9 mouse cellular contexts compared by ENCODE assay signal in genomic region chr11:100318529-100319451, GRCm38 (mm10). TPM values are rescaled to one million over a fixed set of nuclear protein-coding genes. Genes with fewer than 3 reads are reported as not detected.
DNase-seq lines count a peak whose midpoint lies in the region; ATAC-seq and TF ChIP-seq lines count a peak whose summit lies in the region.
"Had no signal": no experiment of that assay in that cellular context is flagged by ENCODE, and none has a peak within 500 bp of the region (broad histone marks: within the 10 kb centered on the region; RNA-seq: fewer than 3 reads in every experiment).

No protein-coding gene starts in this region.

- peaks cover 15% of the 10 kb centered on the region for H3K4me1 ChIP-seq in heart, embryonic 15.5 days (replicated peaks)
- H3K4me1 ChIP-seq in forebrain, embryonic 14.5 days (ENCODE audit: control insufficient read depth, insufficient read depth, low read length) = 0 out of 2 replicates have a peak, but pooled peaks cover 2% of the 10 kb centered on the region
- peaks cover 13 to 27% of the 10 kb centered on the region in 2 experiments for H3K4me1 ChIP-seq in liver, embryonic 14.5 days (replicated peaks; ENCODE audit: control insufficient read depth in 2 of 2, insufficient read depth in 2 of 2, low read length in 1 of 2)

- H3K4me3 ChIP-seq in heart, embryonic 15.5 days = peak overlapping the region; percentile 89
- peak overlapping the region; percentile 24 for H3K4me3 ChIP-seq in forebrain, embryonic 14.5 days (ENCODE audit: low read depth, low read length)
- peak overlapping the region; percentile 40 to 69; a peak in 3 of 4 replicates for H3K4me3 ChIP-seq in liver, embryonic 14.5 days (ENCODE audit: insufficient read depth in 1 of 2, low read depth in 2 of 2, low read length in 2 of 2)

- peak overlapping the region; percentile 40; the same call in 1 of the 2 replicates for H3K27ac ChIP-seq in heart, embryonic 15.5 days
- H3K27ac ChIP-seq in forebrain, embryonic 14.5 days (ENCODE audit: low read depth, low read length) = peak overlapping the region; percentile 49; the same call in 1 of the 2 replicates
- peak overlapping the region; percentile 89 for H3K27ac ChIP-seq in liver, embryonic 14.5 days

- intact Hi-C loops in heart, postnatal 25 days (cut with DNase I) = no loop called here

- peak overlapping the region; percentile 59 for H3K4me2 ChIP-seq in heart, embryonic 15.5 days
- peak overlapping the region; percentile 53 for H3K4me2 ChIP-seq in forebrain, embryonic 14.5 days (ENCODE audit: low read length)
- H3K4me2 ChIP-seq in liver, embryonic 14.5 days (ENCODE audit: low read depth) = peak overlapping the region; percentile 77

- H3K36me3 ChIP-seq in heart, embryonic 15.5 days = peaks cover 19% of the 10 kb centered on the region
- H3K36me3 ChIP-seq in forebrain, embryonic 14.5 days (ENCODE audit: control insufficient read depth, insufficient read depth, low read length) = peaks cover 23% of the 10 kb centered on the region
- H3K36me3 ChIP-seq in liver, embryonic 14.5 days (replicated peaks; ENCODE audit: control insufficient read depth, insufficient read depth, low read depth) = peaks cover 23% of the 10 kb centered on the region

- H3K27me3 ChIP-seq in heart, embryonic 15.5 days = no peaks in the 10 kb centered on the region
- H3K27me3 ChIP-seq in forebrain, embryonic 14.5 days (replicated peaks; ENCODE audit: control insufficient read depth, insufficient read depth, low read length) = no peaks in the 10 kb centered on the region
- no peaks in the 10 kb centered on the region for H3K27me3 ChIP-seq in liver, embryonic 14.5 days (ENCODE audit: control insufficient read depth, insufficient read depth, low read length)

- no peak overlapping the region for H3K9ac ChIP-seq in heart, embryonic 15.5 days
- H3K9ac ChIP-seq in forebrain, embryonic 14.5 days (ENCODE audit: low read length) = no peak overlapping the region; the same call in 1 of the 2 replicates
- peak overlapping the region; percentile 66 for H3K9ac ChIP-seq in liver, embryonic 14.5 days (replicated peaks)

- no peak for TF ChIP-seq CTCF in liver, embryonic 14.5 days (IDR thresholded peaks at IDR 0.05; ENCODE audit: low read depth)

- TF ChIP-seq EP300 in liver, embryonic 14.5 days (IDR thresholded peaks at IDR 0.05; ENCODE audit: low read depth) = no peak

- no peak for ATAC-seq in heart, embryonic 15.5 days (replicated peaks; ENCODE audit: insufficient number of reproducible peaks, insufficient read depth, low FRiP score, low read depth)
- no peak; the same call in 1 of the 2 replicates for ATAC-seq in forebrain, embryonic 14.5 days
- no peak for ATAC-seq in liver, embryonic 14.5 days (ENCODE audit: insufficient read depth)

- no peak for DNase-seq in heart, postnatal 25 days (ENCODE audit: low spot score)
- DNase-seq in ZHBTc4 (ENCODE audit: low read depth, low spot score) (peak; percentile 74), adipocyte (ENCODE audit: low spot score) (no peak)
- DNase-seq in forebrain, embryonic 14.5 days (ENCODE audit: low spot score) = peak; percentile 43
- peak in 2 of 3 experiments; percentile 47 to 60 for DNase-seq in liver, embryonic 14.5 days (ENCODE audit: low read depth in 3 of 3, low spot score in 3 of 3)
- DNase-seq in right cerebral cortex, postnatal 25 days = no peak
- DNase-seq in embryo, embryonic 10 days (ENCODE audit: low spot score) = no peak

- WGBS in heart, embryonic 15.5 days = 80% methylated on average over 10 of the region's 10 CpGs
- WGBS in forebrain, embryonic 14.5 days = 88% methylated on average over 10 of the region's 10 CpGs
- 40% methylated on average over 10 of the region's 10 CpGs for WGBS in liver, embryonic 14.5 days (ENCODE audit: insufficient replicate concordance)

- H3K9me3 ChIP-seq in heart, embryonic 15.5 days (replicated peaks) = no peaks in the 10 kb centered on the region
- H3K9me3 ChIP-seq in forebrain, embryonic 14.5 days (replicated peaks; ENCODE audit: control insufficient read depth, low read length) = no peaks in the 10 kb centered on the region
- no peaks in the 10 kb centered on the region for H3K9me3 ChIP-seq in liver, embryonic 14.5 days (ENCODE audit: control insufficient read depth, low read length)

RNA-seq across cellular contexts. Expression of gene Eif1, which starts 0.9 kb away (rescaled TPM):
- 1,413 and 1,738 TPM in 2 replicates for polyA plus RNA-seq in heart, embryonic 15.5 days (2015; fragmentation: Nextera tagmentation; extraction: Ambion mirVana)
- 1,000 to 10,000 TPM; 1,459 to 1,550 TPM for total RNA-seq in heart, postnatal 25 days (2021)
- 1,289 and 1,493 TPM in 2 replicates for polyA plus RNA-seq in forebrain, embryonic 14.5 days (2014; fragmentation: Nextera tagmentation; extraction: Ambion mirVana)
- polyA plus RNA-seq in liver, embryonic 14.5 days (2012; rRNA removed) = 96.0 and 191 TPM in 2 replicates
- polyA plus RNA-seq in liver, embryonic 14.5 days (2014; fragmentation: Nextera tagmentation; extraction: Ambion mirVana) = 1,798 and 1,809 TPM in 2 replicates

RNA-seq across cellular contexts. Expression of gene Gast, which starts 15.4 kb away (rescaled TPM):
- not detected in 2 replicates for polyA plus RNA-seq in heart, embryonic 15.5 days (2015; fragmentation: Nextera tagmentation; extraction: Ambion mirVana)
- not detected for total RNA-seq in heart, postnatal 25 days (2021)
- 0.43 and 0.93 TPM in 2 replicates for polyA plus RNA-seq in forebrain, embryonic 14.5 days (2014; fragmentation: Nextera tagmentation; extraction: Ambion mirVana)
- polyA plus RNA-seq in liver, embryonic 14.5 days (2012; rRNA removed) = not detected in 2 replicates
- not detected in 2 replicates for polyA plus RNA-seq in liver, embryonic 14.5 days (2014; fragmentation: Nextera tagmentation; extraction: Ambion mirVana)

RNA-seq across cellular contexts. Expression of gene Hap1, which starts 37.1 kb away (rescaled TPM):
- polyA plus RNA-seq in heart, embryonic 15.5 days (2015; fragmentation: Nextera tagmentation; extraction: Ambion mirVana) = 5.3 and 7.7 TPM in 2 replicates
- 1 to 10 TPM in 1 of 2 experiments, under 1 TPM in 1; 0.83 to 1.2 TPM for total RNA-seq in heart, postnatal 25 days (2021)
- 55.1 and 81.9 TPM in 2 replicates for polyA plus RNA-seq in forebrain, embryonic 14.5 days (2014; fragmentation: Nextera tagmentation; extraction: Ambion mirVana)
- polyA plus RNA-seq in liver, embryonic 14.5 days (2012; rRNA removed) = 0.23 and 0.51 TPM in 2 replicates
- polyA plus RNA-seq in liver, embryonic 14.5 days (2014; fragmentation: Nextera tagmentation; extraction: Ambion mirVana) = 0.06 and 0.38 TPM in 2 replicates

RNA-seq across cellular contexts. Expression of gene Krt42, which starts 49.1 kb away (rescaled TPM):
- polyA plus RNA-seq in heart, embryonic 15.5 days (2015; fragmentation: Nextera tagmentation; extraction: Ambion mirVana) = not detected in 2 replicates
- not detected for total RNA-seq in heart, postnatal 25 days (2021)
- polyA plus RNA-seq in forebrain, embryonic 14.5 days (2014; fragmentation: Nextera tagmentation; extraction: Ambion mirVana) = 0.21 TPM in 1 of 2 replicates, not detected in the other
- polyA plus RNA-seq in liver, embryonic 14.5 days (2012; rRNA removed) = not detected in 2 replicates
- not detected in 2 replicates for polyA plus RNA-seq in liver, embryonic 14.5 days (2014; fragmentation: Nextera tagmentation; extraction: Ambion mirVana)
- polyA plus RNA-seq: small intestine, adult 2 months had no signal

RNA-seq across cellular contexts. Expression of gene Krt17, which starts 58.0 kb away (rescaled TPM):
- 5.2 and 42.7 TPM in 2 replicates for polyA plus RNA-seq in heart, embryonic 15.5 days (2015; fragmentation: Nextera tagmentation; extraction: Ambion mirVana)
- not detected for total RNA-seq in heart, postnatal 25 days (2021)
- polyA plus RNA-seq in forebrain, embryonic 14.5 days (2014; fragmentation: Nextera tagmentation; extraction: Ambion mirVana) = 0.14 and 0.23 TPM in 2 replicates
- polyA plus RNA-seq in liver, embryonic 14.5 days (2012; rRNA removed) = 0.11 and 0.15 TPM in 2 replicates
- polyA plus RNA-seq in liver, embryonic 14.5 days (2014; fragmentation: Nextera tagmentation; extraction: Ambion mirVana) = 0.18 and 0.20 TPM in 2 replicates

Comparison
In these comparisons a context has a peak if more than half of its experiments do, and no peak if none do; other contexts are left out.
1. H3K4me3 ChIP-seq: peak in every context shown above with its lines; median percentile 89 in heart, embryonic 15.5 days; 54 in liver, embryonic 14.5 days; 24 in forebrain, embryonic 14.5 days.
2. DNase-seq: peak in ZHBTc4 (single experiment), forebrain, embryonic 14.5 days (single experiment) and liver, embryonic 14.5 days (2 of 3); none in heart, postnatal 25 days (single experiment), right cerebral cortex, postnatal 25 days (single experiment), embryo, embryonic 10 days (single experiment) and adipocyte (single experiment).
3. Peak in every context shown above with its lines, with median percentiles within 50 percentile points of each other: H3K27ac ChIP-seq and H3K4me2 ChIP-seq.